ENCODE assay signal across 14 mouse cellular contexts in genomic region chr11:76309868-76310267, GRCm38 (mm10).
DNase-seq lines count a peak whose midpoint lies in the region; ATAC-seq and TF ChIP-seq lines count a peak whose summit lies in the region.
"Had no signal": no experiment of that assay in that cellular context is flagged by ENCODE, and none has a peak within 500 bp of the region (broad histone marks: within the 10 kb centered on the region; RNA-seq: fewer than 3 reads in every experiment).

No protein-coding gene starts in this region.

- no peak for ATAC-seq in midbrain, embryonic 16.5 days
- ATAC-seq in stomach, embryonic 15.5 days (ENCODE audit: insufficient read depth, low FRiP score, low read depth) = no peak
- no peak for ATAC-seq in megakaryocyte, adult 5-6 weeks (ENCODE audit: poor library complexity, severe bottlenecking)
- ATAC-seq: forebrain, embryonic 15.5 days had no signal

- intact Hi-C loops in heart, adult 2 months (cut with DNase I) = loop anchor here (5.0 kb wide), 1 partner anchor 48 kb away; no protein-coding TSS in a partner anchor
- intact Hi-C loops in heart, postnatal 10 days (cut with DNase I) = no loop called here

- no peak for TF ChIP-seq POLR2A in heart, adult 2 months (IDR thresholded peaks at IDR 0.05; ENCODE audit: insufficient read depth, low read depth, low read length)
- TF ChIP-seq POLR2A in embryonic fibroblast, embryonic 13.5 days (IDR thresholded peaks at IDR 0.05; ENCODE audit: low read depth, low read length) = no peak

- H3K27ac ChIP-seq in heart, adult 2 months = peak overlapping the region; percentile 9
- H3K27ac ChIP-seq in midbrain, embryonic 10.5 days (replicated peaks) = peak overlapping the region; percentile 64
- no peak overlapping the region for H3K27ac ChIP-seq in midbrain, embryonic 16.5 days (ENCODE audit: low read length)
- H3K27ac ChIP-seq in embryonic fibroblast, embryonic 13.5 days (ENCODE audit: insufficient read depth, low read length) = peak overlapping the region; percentile 98
- H3K27ac ChIP-seq in stomach, embryonic 15.5 days = peak overlapping the region; percentile 51
- H3K27ac ChIP-seq: forebrain, embryonic 15.5 days; hindbrain, embryonic 14.5 days had no signal

- no peak for TF ChIP-seq CTCF in heart, adult 2 months (IDR thresholded peaks at IDR 0.05)
- no peak for TF ChIP-seq CTCF in embryonic fibroblast, embryonic 13.5 days (IDR thresholded peaks at IDR 0.05; ENCODE audit: borderline replicate concordance, insufficient read depth, low read length)

- no peak overlapping the region for H3K9ac ChIP-seq in heart, adult 2 months (ENCODE audit: low read depth, low read length)
- no peak overlapping the region for H3K9ac ChIP-seq in midbrain, embryonic 16.5 days (ENCODE audit: low read depth, low read length)
- no peak overlapping the region for H3K9ac ChIP-seq in stomach, embryonic 15.5 days
- H3K9ac ChIP-seq: forebrain, embryonic 15.5 days; hindbrain, embryonic 14.5 days had no signal

- H3K4me1 ChIP-seq in heart, adult 2 months (ENCODE audit: control insufficient read depth, insufficient read depth, low read length) = peaks cover 38% of the 10 kb centered on the region
- H3K4me1 ChIP-seq in midbrain, embryonic 10.5 days = peaks cover 75% of the 10 kb centered on the region
- peaks cover 5% of the 10 kb centered on the region for H3K4me1 ChIP-seq in midbrain, embryonic 16.5 days (ENCODE audit: control insufficient read depth, insufficient read depth, low read length)
- H3K4me1 ChIP-seq in embryonic fibroblast, embryonic 13.5 days (ENCODE audit: control insufficient read depth, insufficient read depth, low read length) = peaks cover 38% of the 10 kb centered on the region
- H3K4me1 ChIP-seq in stomach, embryonic 15.5 days = peaks cover 30% of the 10 kb centered on the region; the same call in 1 of the 2 replicates

- no peaks in the 10 kb centered on the region for H3K27me3 ChIP-seq in heart, adult 2 months (ENCODE audit: control insufficient read depth, insufficient read depth, low read length)
- H3K27me3 ChIP-seq in midbrain, embryonic 10.5 days (ENCODE audit: low read depth, poor library complexity, severe bottlenecking) = no peaks in the 10 kb centered on the region
- no peaks in the 10 kb centered on the region for H3K27me3 ChIP-seq in midbrain, embryonic 16.5 days (ENCODE audit: control insufficient read depth, insufficient read depth, low read depth, low read length)
- no peaks in the 10 kb centered on the region for H3K27me3 ChIP-seq in stomach, embryonic 15.5 days (replicated peaks)
- H3K27me3 ChIP-seq: forebrain, embryonic 15.5 days had no signal

- 0 out of 2 replicates have a peak, but pooled peaks have one; percentile 43 for TF ChIP-seq EP300 in heart, adult 2 months (IDR thresholded peaks at IDR 0.05; ENCODE audit: insufficient read depth, low read depth, low read length)

- H3K36me3 ChIP-seq in heart, adult 2 months (ENCODE audit: control insufficient read depth, insufficient read depth, low read length) = peaks cover 2% of the 10 kb centered on the region; the same call in 1 of the 2 replicates
- no peaks in the 10 kb centered on the region for H3K36me3 ChIP-seq in midbrain, embryonic 10.5 days
- H3K36me3 ChIP-seq in midbrain, embryonic 16.5 days (ENCODE audit: control insufficient read depth, insufficient read depth, low read length) = no peaks in the 10 kb centered on the region
- no peaks in the 10 kb centered on the region for H3K36me3 ChIP-seq in stomach, embryonic 15.5 days
- H3K36me3 ChIP-seq: forebrain, embryonic 15.5 days had no signal

- DNase-seq in heart, adult 2 months = peak in 1 of 2 experiments; percentile 30
- no peak for DNase-seq in heart, postnatal 10 days
- DNase-seq in midbrain, embryonic 10.5 days (ENCODE audit: low spot score) = peak; percentile 30
- DNase-seq in adrenal gland, adult 2 months = no peak
- DNase-seq: adrenal gland, adult 8-10 months; cerebellum, adult 9-10 months; right cerebral cortex, postnatal 14 days; thymus, postnatal 25 days had no signal

- H3K4me2 ChIP-seq in midbrain, embryonic 16.5 days (ENCODE audit: low read length) = no peak overlapping the region
- H3K4me2 ChIP-seq in stomach, embryonic 15.5 days = no peak overlapping the region
- H3K4me2 ChIP-seq: forebrain, embryonic 15.5 days; hindbrain, embryonic 14.5 days had no signal

- no peaks in the 10 kb centered on the region for H3K79me2 ChIP-seq in heart, adult 2 months (replicated peaks; ENCODE audit: control insufficient read depth, insufficient read depth, low read length)

- no peaks in the 10 kb centered on the region for H3K9me3 ChIP-seq in midbrain, embryonic 10.5 days (replicated peaks)
- no peaks in the 10 kb centered on the region for H3K9me3 ChIP-seq in midbrain, embryonic 16.5 days (replicated peaks; ENCODE audit: control insufficient read depth, low read length, poor library complexity, severe bottlenecking)
- no peaks in the 10 kb centered on the region for H3K9me3 ChIP-seq in stomach, embryonic 15.5 days
- H3K9me3 ChIP-seq: forebrain, embryonic 15.5 days had no signal

- WGBS in heart, adult 2 months = 25% methylated on average over 5 of the region's 5 CpGs
- 77% methylated on average over 5 of the region's 5 CpGs for WGBS in midbrain, embryonic 10.5 days
- WGBS in midbrain, embryonic 16.5 days = 65% methylated on average over 5 of the region's 5 CpGs
- WGBS in stomach, embryonic 15.5 days = 39% methylated on average over 5 of the region's 5 CpGs

- no peak overlapping the region for H3K4me3 ChIP-seq in heart, adult 2 months
- no peak overlapping the region for H3K4me3 ChIP-seq in midbrain, embryonic 10.5 days
- H3K4me3 ChIP-seq in midbrain, embryonic 16.5 days (ENCODE audit: low read depth, low read length) = no peak overlapping the region
- no peak overlapping the region for H3K4me3 ChIP-seq in embryonic fibroblast, embryonic 13.5 days (ENCODE audit: insufficient read depth, low read length)
- H3K4me3 ChIP-seq in stomach, embryonic 15.5 days (replicated peaks) = no peak overlapping the region
- H3K4me3 ChIP-seq: forebrain, embryonic 15.5 days had no signal
